Mouse (Mus musculus) erythroblast, embryonic 14.5 days (primary cell): ENCODE results near the gene Islr2.

ENCODE experiments used
- GATA1 ChIP-seq: IDR thresholded peaks from 2 replicates; pipeline ENCODE4 v1.6.1; 2012; ENCODE audit warnings: low read length, inconsistent platforms, mixed read lengths
- TAL1 ChIP-seq: IDR thresholded peaks from 3 replicates; pipeline ENCODE4 v1.6.1; 2012; ENCODE audit warnings: low read length, inconsistent platforms, mixed read lengths

- no peak for TF ChIP-seq GATA1
- TF ChIP-seq TAL1: no peak
Measured at GRCm38 (mm10) chr9:58231746-58232145, 27.6 kb upstream of the Islr2 start.
